Mouse (Mus musculus): Measurements from ENCODE around the gene Gm21778.
"Not testable (repeated sequence)": the region's sequence is repeated elsewhere in the genome, so short reads cannot be mapped to it uniquely, and the experiment has no call there.

Gene Gm21778

DNA sequence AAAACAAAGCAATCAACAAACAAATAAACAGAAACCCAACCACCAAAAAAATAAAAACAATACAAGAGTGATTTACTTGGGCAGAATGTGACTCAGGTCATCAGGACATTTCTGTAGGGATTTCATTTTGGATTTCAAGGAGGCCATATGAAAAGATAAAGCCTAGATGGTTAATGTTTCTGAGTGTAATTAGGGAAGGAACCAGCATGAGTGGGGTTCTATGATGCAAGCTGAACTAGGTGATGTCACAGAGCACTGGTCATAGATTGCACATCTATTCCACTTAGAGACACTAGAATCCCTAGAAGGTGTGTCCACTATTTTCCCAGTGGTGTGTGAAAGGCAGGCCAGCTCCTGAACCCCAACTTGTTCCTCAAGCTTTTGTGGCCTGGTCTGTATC, at the start of gene Gm21778:
Gene Gm21778 (plus strand): TSS at position 301 of the 400 bp plus-strand sequence.
- DNase-seq: not testable (repeated sequence)

Measured in right cerebral cortex, postnatal 14 days (tissue).